Mouse (Mus musculus) intestine, postnatal 0 days (tissue): ENCODE measurements at regions not wholly inside any gene's neighbourhood (a gene's known extent, or its start where the extent isn't known, plus 50 kb on each side); places are given as distances from the start of the nearest gene placed in this dataset.

Source experiments
- ATAC-seq: fragments of 200-750 bp; cut with Nextera tagmentation; 2 replicates; pipeline ENCODE4 v1.8.0; 2017; ENCODE audit warnings: mild to moderate bottlenecking, moderate TSS enrichment, moderate library complexity
- H3K27ac ChIP-seq: fragments of 300-500 bp; sonication (generic); 2 replicates; pipeline ENCODE4 v1.5.1; 2014; ENCODE audit warnings: mild to moderate bottlenecking, low read depth, low read length, moderate library complexity
- H3K27me3 ChIP-seq: fragments of 300-500 bp; sonication (generic); replicated peaks from 2 replicates; pipeline ENCODE4 v1.6.1; 2014; ENCODE audit warnings: low read length, mixed read lengths; ENCODE audit not compliant: control insufficient read depth, insufficient read depth
- H3K36me3 ChIP-seq: fragments of 300-500 bp; sonication (generic); 2 replicates; pipeline ENCODE4 v1.6.1; 2014; ENCODE audit warnings: mild to moderate bottlenecking, moderate library complexity; ENCODE audit not compliant: control insufficient read depth, insufficient read depth
- H3K4me1 ChIP-seq: fragments of 300-500 bp; sonication (generic); replicated peaks from 2 replicates; pipeline ENCODE4 v1.6.1; 2014; ENCODE audit warnings: antibody characterized with exemption, low read length, mixed read lengths; ENCODE audit not compliant: control insufficient read depth, insufficient read depth
- H3K4me2 ChIP-seq: fragments of 300-500 bp; sonication (generic); replicated peaks from 2 replicates; pipeline ENCODE4 v1.6.1; 2014; ENCODE audit warnings: low read depth, mild to moderate bottlenecking, moderate library complexity
- H3K4me3 ChIP-seq: fragments of 300-500 bp; sonication (generic); 2 replicates; pipeline ENCODE4 v1.5.1; 2014; ENCODE audit warnings: low read depth, low read length
- H3K9ac ChIP-seq: fragments of 300-500 bp; sonication (generic); 2 replicates; pipeline ENCODE4 v1.6.1; 2014; ENCODE audit warnings: mild to moderate bottlenecking, low read depth, low read length
- H3K9me3 ChIP-seq: fragments of 300-500 bp; sonication (generic); 2 replicates; pipeline ENCODE4 v1.6.1; 2016; ENCODE audit warnings: mixed run types; ENCODE audit not compliant: control insufficient read depth
- CTCF ChIP-seq: sonication (generic); IDR thresholded peaks from 2 replicates; pipeline ENCODE4 v1.5.1; 2016; ENCODE audit warnings: low read depth, mild to moderate bottlenecking, control low read depth, antibody characterized with exemption, moderate library complexity
- WGBS: fragments of 180-500 bp; shearing (Covaris S2); extraction: QIAGEN DNeasy Blood & Tissue Kit; methylation state at CpG from one replicate; pipeline ENCODE4 v1.1.7; 2014; 5-methylcytosine and 5-hydroxymethylcytosine counted together

DNA sequence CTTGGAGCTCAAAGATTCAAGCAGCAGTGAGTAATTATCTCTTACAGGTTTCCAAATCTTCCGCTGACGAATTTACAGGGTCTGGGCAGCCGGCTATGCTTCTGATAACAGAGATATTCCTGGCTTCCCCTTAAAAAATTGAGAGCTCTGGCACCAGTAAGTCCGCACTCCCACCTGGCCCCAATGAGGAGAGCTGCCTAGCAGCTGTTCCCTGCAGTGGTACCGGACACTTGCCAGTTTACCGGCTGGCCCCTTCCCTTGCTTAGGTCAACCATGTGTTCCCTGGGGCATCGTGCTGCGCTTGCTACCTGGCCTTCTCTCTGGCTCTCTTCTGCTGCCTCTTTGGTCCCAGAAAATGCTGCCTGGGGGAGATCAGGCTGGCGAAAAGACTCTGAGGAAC is 244.0 kb downstream of the Gm19410 start:
- Histone ChIP-seq H3K4me3 (no peak overlapping the region), H3K27me3 (no peaks in the 10 kb centered on the region), H3K9ac (no peak overlapping the region), H3K4me1 (no peaks in the 10 kb centered on the region), H3K36me3 (no peaks in the 10 kb centered on the region), H3K27ac (no peak overlapping the region), H3K4me2 (no peak overlapping the region), H3K9me3 (peaks cover 4% of the 10 kb centered on the region; the same call in 1 of the 2 replicates)
- 78% methylated on average over 9 of the region's 9 CpGs for WGBS
- no peak for TF ChIP-seq CTCF
- ATAC-seq, result no peak

DNA sequence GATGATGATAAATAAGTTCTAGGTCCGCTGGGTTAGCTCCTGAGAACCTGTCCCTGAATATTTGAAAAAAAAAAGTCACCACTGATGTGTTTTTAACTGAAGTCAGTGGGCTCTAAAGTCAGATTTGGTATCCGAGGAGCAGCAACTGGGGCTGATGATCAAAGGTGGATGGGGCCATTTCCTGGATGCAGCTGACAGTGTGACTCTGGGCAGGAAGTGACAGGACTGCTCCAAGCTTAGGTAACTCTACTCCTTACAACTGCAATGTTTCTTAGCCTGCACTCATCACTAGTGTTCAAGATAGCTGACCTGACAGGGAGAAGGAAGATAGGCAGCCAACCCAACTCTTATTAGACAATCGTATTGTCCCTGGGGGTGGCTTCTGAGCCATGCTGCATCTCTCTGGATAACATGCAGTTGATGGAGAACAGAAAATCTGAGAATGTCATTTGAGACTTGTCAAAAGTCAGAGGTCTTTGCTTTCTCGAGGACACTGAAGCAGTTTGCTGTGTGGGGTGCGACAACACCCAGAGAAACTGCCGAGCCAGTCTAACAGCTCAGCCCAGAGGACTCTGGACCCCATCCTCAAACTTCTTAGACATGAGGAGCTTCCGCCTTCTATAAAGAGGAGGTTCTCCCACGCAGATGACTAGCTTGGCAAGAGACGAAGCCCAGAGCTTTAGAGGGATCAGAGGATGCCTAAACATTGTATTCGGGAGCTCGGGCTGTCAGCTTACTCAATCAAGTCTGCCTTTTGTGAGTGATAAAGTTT is 245.0 kb downstream of the Gm19410 start:
- WGBS, result 44% methylated on average over 11 of the region's 11 CpGs
- Histone ChIP-seq H3K4me3 (no peak overlapping the region), H3K27me3 (no peaks in the 10 kb centered on the region), H3K4me2 (no peak overlapping the region), H3K27ac (no peak overlapping the region), H3K36me3 (no peaks in the 10 kb centered on the region), H3K4me1 (no peaks in the 10 kb centered on the region), H3K9ac (no peak overlapping the region), H3K9me3 (peaks cover 4% of the 10 kb centered on the region; the same call in 1 of the 2 replicates)
- TF ChIP-seq CTCF, result no peak
- no peak for ATAC-seq

GRCm38 (mm10) chr8:36014862-36015261 is 249.3 kb downstream of the Gm19410 start:
- no peak overlapping the region for H3K27ac ChIP-seq
- no peak overlapping the region for H3K9ac ChIP-seq
- no peaks in the 10 kb centered on the region for H3K4me1 ChIP-seq
- no peaks in the 10 kb centered on the region for H3K36me3 ChIP-seq
- no peak overlapping the region for H3K4me3 ChIP-seq
- no peak for ATAC-seq
- no peaks in the 10 kb centered on the region for H3K9me3 ChIP-seq
- no peak for TF ChIP-seq CTCF
- 77% methylated on average over 8 of the region's 8 CpGs for WGBS
- no peaks in the 10 kb centered on the region for H3K27me3 ChIP-seq
- H3K4me2 ChIP-seq, result no peak overlapping the region

DNA sequence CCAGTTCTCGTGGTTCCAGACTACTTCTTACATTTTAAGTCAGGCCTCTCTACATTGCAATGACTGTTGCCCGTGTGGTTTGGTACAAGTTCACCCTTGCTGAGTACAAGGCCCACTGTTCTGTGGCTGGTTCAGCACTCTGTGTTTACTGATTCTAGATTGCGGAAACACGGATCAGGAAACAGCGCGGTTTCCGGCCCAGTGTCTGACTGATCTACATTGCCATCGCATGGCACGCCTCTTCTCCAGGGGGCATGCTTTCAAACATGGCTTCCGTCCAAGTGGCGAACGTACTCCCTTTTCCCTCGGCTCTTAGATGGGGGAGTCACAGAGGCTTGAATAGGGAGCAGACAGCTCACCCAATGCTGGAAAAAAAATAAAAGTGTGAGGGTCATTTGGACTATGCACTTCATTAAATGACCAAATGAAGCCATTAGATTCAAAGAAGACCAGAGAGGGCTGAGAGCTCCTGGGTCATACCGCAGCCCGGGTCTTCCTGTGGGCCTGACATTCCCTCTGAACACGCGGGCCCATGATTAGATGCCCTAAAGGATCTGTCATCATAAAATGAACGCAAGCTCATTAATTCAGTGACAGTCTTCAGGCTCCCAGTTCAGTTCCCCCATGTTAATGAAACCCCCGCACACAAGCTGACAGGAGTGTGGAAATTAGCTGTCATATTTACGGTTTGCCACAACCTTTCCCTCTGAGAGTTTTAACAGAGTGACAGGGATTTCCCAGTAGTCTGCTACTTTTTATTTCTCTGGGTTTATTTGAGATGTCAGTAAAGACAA is 250.9 kb downstream of the Gm19410 start:
- H3K9ac ChIP-seq, result no peak overlapping the region
- no peaks in the 10 kb centered on the region for H3K4me1 ChIP-seq
- H3K4me2 ChIP-seq, result no peak overlapping the region
- H3K9me3 ChIP-seq, result no peaks in the 10 kb centered on the region
- no peak for TF ChIP-seq CTCF
- 86% methylated on average over 20 of the region's 20 CpGs for WGBS
- H3K27me3 ChIP-seq, result no peaks in the 10 kb centered on the region
- no peak overlapping the region for H3K27ac ChIP-seq
- H3K4me3 ChIP-seq, result no peak overlapping the region
- ATAC-seq, result no peak
- H3K36me3 ChIP-seq, result no peaks in the 10 kb centered on the region

DNA sequence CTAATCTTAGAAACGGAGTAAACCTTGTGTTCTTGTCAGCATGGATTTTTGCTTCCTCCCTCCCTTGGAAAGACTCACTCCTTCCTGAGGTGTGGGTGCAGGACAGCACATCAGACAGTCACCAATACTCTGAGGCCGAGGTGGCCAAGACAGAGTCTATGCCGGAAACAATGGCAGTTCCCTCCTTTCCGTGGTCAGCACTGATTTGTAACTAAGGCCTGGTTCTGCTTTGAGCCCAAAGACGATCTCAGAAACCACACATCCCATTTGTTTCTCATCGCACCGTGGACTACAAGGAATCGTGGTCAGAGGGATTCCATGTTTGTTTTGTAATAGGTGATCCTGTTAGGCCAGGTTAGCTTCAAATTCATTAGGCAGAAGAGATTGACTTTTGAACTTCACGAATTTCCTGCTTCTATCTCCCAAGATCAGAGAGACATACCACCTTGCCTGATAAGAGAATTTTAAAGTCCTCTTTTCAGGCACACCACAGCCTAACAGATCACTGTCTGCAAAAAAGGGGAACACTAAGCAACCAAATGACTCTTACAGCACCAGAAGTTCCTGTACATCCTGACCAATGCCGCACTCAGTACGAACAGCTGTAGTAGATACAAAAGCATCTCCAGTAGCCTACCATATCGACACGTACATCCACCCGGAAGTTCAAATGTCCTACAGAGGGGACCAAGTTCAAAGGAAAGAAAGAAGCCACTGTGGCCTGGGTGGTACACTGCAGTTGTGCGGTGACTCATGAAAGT is 253.6 kb downstream of the Gm19410 start:
- Histone ChIP-seq H3K9me3 (no peaks in the 10 kb centered on the region), H3K27me3 (no peaks in the 10 kb centered on the region), H3K4me1 (no peaks in the 10 kb centered on the region), H3K27ac (no peak overlapping the region), H3K36me3 (no peaks in the 10 kb centered on the region), H3K4me3 (no peak overlapping the region), H3K4me2 (no peak overlapping the region), H3K9ac (no peak overlapping the region)
- TF ChIP-seq CTCF, result no peak
- 81% methylated on average over 15 of the region's 15 CpGs for WGBS
- ATAC-seq, result no peak

GRCm38 (mm10) chr8:36019895-36020294 is 254.3 kb downstream of the Gm19410 start:
- no peaks in the 10 kb centered on the region for H3K27me3 ChIP-seq
- H3K9me3 ChIP-seq, result no peaks in the 10 kb centered on the region
- no peak overlapping the region for H3K27ac ChIP-seq
- H3K4me2 ChIP-seq, result no peak overlapping the region
- no peak for TF ChIP-seq CTCF
- no peak for ATAC-seq
- no peaks in the 10 kb centered on the region for H3K36me3 ChIP-seq
- H3K4me1 ChIP-seq, result no peaks in the 10 kb centered on the region
- WGBS, result 92% methylated on average over 7 of the region's 7 CpGs
- no peak overlapping the region for H3K4me3 ChIP-seq
- no peak overlapping the region for H3K9ac ChIP-seq
